Mouse (Mus musculus) myocyte (in vitro differentiated cells): ENCODE results near the gene Stip1. TPM values are rescaled to one million over a fixed set of nuclear protein-coding genes. Genes with fewer than 3 reads are reported as not detected.

Experiments used
- H3K27me3 ChIP-seq: one replicate; pipeline ENCODE4 v1.6.1; 2011; ENCODE audit not compliant: control insufficient read depth, insufficient read depth, insufficient read length
- H3K36me3 ChIP-seq: one replicate; pipeline ENCODE4 v1.6.1; 2011; ENCODE audit not compliant: control insufficient read depth, insufficient read depth
- H3K4me2 ChIP-seq: one replicate; pipeline ENCODE4 v1.6.1; 2011; ENCODE audit warnings: low read depth, control low read depth
- H3K4me3 ChIP-seq: one replicate; pipeline ENCODE4 v1.5.1; 2011; ENCODE audit warnings: mild to moderate bottlenecking, control low read depth, moderate library complexity
- H3K79me2 ChIP-seq: one replicate; pipeline ENCODE4 v1.6.1; 2011; ENCODE audit not compliant: control insufficient read depth, insufficient read depth
- H3ac ChIP-seq: one replicate; pipeline ENCODE4 v1.6.1; 2011; ENCODE audit not compliant: control insufficient read depth, insufficient read length
- CEBPB ChIP-seq: IDR thresholded peaks from 2 replicates; pipeline ENCODE4 v1.6.1; 2011; ENCODE audit warnings: mild to moderate bottlenecking, moderate library complexity; ENCODE audit not compliant: poor library complexity, insufficient read depth, severe bottlenecking
- E2F4 ChIP-seq: IDR thresholded peaks from one replicate; pipeline ENCODE4 v1.6.1; 2011; ENCODE audit warnings: mild to moderate bottlenecking, control low read depth, moderate library complexity; ENCODE audit not compliant: insufficient read depth
- MAX ChIP-seq: IDR thresholded peaks from one replicate; pipeline ENCODE4 v1.6.1; 2011; ENCODE audit warnings: low read depth, mild to moderate bottlenecking, control low read depth
- MYOD1 ChIP-seq, 3 experiments: IDR thresholded peaks; one replicate each; pipeline ENCODE4 v1.6.1; 2011; ENCODE audit warnings: control low read depth in 2 of 3, low read depth in 2 of 3, mild to moderate bottlenecking in 2 of 3, moderate library complexity in 1 of 3; ENCODE audit not compliant: insufficient read length in 2 of 3, control insufficient read depth in 1 of 3
- MYOG ChIP-seq, 3 experiments: IDR thresholded peaks; one replicate each; pipeline ENCODE4 v1.6.1; 2011; ENCODE audit warnings: control low read depth in 2 of 3, low read depth in 2 of 3, mild to moderate bottlenecking in 2 of 3; ENCODE audit not compliant: insufficient read length in 2 of 3, control insufficient read depth in 1 of 3, insufficient read depth in 1 of 3
- POLR2A ChIP-seq: IDR thresholded peaks from one replicate; pipeline ENCODE4 v1.6.1; 2011; ENCODE audit warnings: low read depth, mild to moderate bottlenecking, control low read depth, moderate library complexity; ENCODE audit not compliant: insufficient read length
- POLR2AphosphoS2 ChIP-seq: IDR thresholded peaks from one replicate; pipeline ENCODE4 v1.6.1; 2011; ENCODE audit warnings: low read depth, control low read depth; ENCODE audit not compliant: insufficient read length
- REST ChIP-seq: IDR thresholded peaks from one replicate; pipeline ENCODE4 v1.6.1; 2011; ENCODE audit warnings: mild to moderate bottlenecking, control low read depth, moderate library complexity; ENCODE audit not compliant: insufficient read depth, insufficient read length
- SRF ChIP-seq: IDR thresholded peaks from one replicate; pipeline ENCODE4 v1.6.1; 2011; ENCODE audit warnings: low read depth; ENCODE audit not compliant: control insufficient read depth, insufficient read length
- TCF12 ChIP-seq: IDR thresholded peaks from one replicate; pipeline ENCODE4 v1.6.1; 2011; ENCODE audit warnings: mild to moderate bottlenecking, control low read depth; ENCODE audit not compliant: poor library complexity, insufficient read depth, severe bottlenecking
- TCF3 ChIP-seq: IDR thresholded peaks from one replicate; pipeline ENCODE4 v1.6.1; 2011; ENCODE audit warnings: low read depth, control low read depth; ENCODE audit not compliant: insufficient read length
- USF1 ChIP-seq: IDR thresholded peaks from one replicate; pipeline ENCODE4 v1.6.1; 2011; ENCODE audit warnings: low read depth, mild to moderate bottlenecking, control low read depth, moderate library complexity
- polyA plus RNA-seq: library from polyadenylated mRNA; unstranded; fragments of >200 nt; fragmentation: generic; extraction: Trizol; gene quantifications from one replicate; pipeline ENCODE4 v1.2.1, GENCODE M21; 2012; ENCODE audit warnings: missing spikeins

Gene Stip1
- polyA plus RNA-seq, 1 experiment = 223 TPM

DNA sequence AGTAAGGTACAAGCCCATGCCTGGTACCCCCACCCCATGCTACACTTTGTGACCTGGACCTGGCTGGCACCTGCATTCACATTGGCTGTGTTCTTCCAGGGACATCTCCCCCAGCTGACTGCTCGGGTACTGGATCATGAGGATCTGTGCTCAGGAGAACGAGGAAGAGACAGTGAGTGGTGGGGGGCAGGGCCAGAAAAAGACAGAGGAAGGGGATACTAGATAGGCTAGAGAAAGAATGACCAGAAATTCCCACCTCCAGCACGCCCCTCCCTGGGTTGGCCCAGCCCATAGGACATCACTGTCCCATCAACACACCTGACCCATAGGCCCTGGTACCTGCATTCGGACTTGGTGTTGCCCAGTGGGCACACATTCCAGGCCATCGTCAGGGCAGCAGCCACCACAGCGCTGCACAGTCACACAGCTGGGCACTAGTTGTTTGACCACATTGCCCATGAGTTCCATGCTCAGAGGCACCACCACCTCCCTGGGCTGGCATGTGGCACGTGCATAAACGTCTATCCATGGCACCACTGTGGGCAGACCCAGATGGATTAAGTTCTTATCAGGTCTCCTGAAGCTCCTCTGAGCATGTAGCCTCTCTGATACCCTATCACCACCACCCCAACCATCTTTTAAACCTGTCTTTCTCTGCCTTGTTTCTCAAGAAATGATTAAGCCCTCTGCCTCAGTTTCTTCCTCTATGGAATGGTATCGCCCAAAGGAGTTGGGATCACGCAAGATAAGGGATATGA, 53.6 kb downstream of the Stip1 start:
- peak overlapping the region; percentile 83 for H3K4me2 ChIP-seq
- peak overlapping the region; percentile 54 for H3K4me3 ChIP-seq
- peaks cover 8% of the 10 kb centered on the region for H3K36me3 ChIP-seq
- no peak overlapping the region for H3ac ChIP-seq
- H3K79me2 ChIP-seq = peaks cover 4% of the 10 kb centered on the region
- no peaks in the 10 kb centered on the region for H3K27me3 ChIP-seq
- peak in 1 of 3 experiments; percentile 30 for TF ChIP-seq MYOG (IDR thresholded peaks at IDR 0.05; ENCODE audit: control insufficient read depth in 1 of 3, insufficient read depth in 1 of 3, insufficient read length in 2 of 3, low read depth in 2 of 3)
- no peak for TF ChIP-seq USF1
- TF ChIP-seq POLR2A = no peak
- peak in 1 of 3 experiments; percentile 49 for TF ChIP-seq MYOD1 (IDR thresholded peaks at IDR 0.05; ENCODE audit: control insufficient read depth in 1 of 3, insufficient read length in 2 of 3, low read depth in 2 of 3)
- peak; percentile 53 for TF ChIP-seq POLR2AphosphoS2

DNA sequence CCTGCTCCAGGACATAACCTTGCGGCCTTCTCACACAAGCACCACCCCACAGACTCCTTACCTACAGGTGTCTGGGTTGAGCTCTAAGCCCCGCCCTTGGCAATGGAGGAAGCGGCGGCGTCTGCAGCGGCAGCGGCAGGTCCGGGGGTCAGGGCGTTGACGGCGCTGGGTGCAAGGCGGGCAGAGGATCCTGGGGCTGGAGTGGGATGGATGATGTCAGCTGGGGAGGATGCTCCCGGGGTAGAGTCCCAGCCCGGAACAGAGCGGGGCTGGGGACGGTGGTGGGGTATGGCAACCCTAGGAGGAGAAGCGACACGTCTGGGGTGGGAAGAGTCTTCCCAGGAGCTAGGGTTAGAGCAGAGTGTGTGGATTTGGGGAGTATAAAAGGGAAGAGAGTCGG, 54.5 kb downstream of the Stip1 start:
- Histone ChIP-seq H3K27me3 (no peaks in the 10 kb centered on the region), H3K36me3 (peaks cover 8% of the 10 kb centered on the region), H3K4me2 (no peak overlapping the region), H3K4me3 (no peak overlapping the region), H3ac (no peak overlapping the region), H3K79me2 (peaks cover 11% of the 10 kb centered on the region)
- TF ChIP-seq TCF12 (no peak), MAX (no peak), CEBPB (no peak), USF1 (no peak), MYOG (IDR thresholded peaks at IDR 0.05; ENCODE audit: control insufficient read depth in 1 of 3, insufficient read depth in 1 of 3, insufficient read length in 2 of 3, low read depth in 2 of 3) (no peak), TCF3 (no peak), POLR2A (no peak), MYOD1 (IDR thresholded peaks at IDR 0.05; ENCODE audit: control insufficient read depth in 1 of 3, insufficient read length in 2 of 3, low read depth in 2 of 3) (no peak)

DNA sequence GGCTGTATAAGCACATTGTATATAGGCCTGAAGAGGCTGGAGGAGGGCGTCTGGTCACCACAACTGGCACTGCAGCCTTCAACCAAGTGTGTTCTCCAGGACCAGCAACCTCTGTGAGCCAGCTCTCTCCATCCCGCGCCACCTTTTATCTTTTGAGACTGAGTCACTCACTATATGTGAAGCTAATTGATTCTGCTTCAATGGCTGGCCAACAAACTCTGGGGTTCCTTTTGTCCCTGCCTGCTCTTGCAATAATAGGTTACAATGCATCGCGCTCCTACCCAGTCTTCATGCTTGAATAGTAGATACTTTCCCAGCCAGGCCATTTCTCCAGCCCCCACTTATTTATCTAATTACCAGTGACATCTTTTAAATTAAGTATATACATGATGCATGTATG, 56.1 kb downstream of the Stip1 start:
- peaks cover 8% of the 10 kb centered on the region for H3K36me3 ChIP-seq

DNA sequence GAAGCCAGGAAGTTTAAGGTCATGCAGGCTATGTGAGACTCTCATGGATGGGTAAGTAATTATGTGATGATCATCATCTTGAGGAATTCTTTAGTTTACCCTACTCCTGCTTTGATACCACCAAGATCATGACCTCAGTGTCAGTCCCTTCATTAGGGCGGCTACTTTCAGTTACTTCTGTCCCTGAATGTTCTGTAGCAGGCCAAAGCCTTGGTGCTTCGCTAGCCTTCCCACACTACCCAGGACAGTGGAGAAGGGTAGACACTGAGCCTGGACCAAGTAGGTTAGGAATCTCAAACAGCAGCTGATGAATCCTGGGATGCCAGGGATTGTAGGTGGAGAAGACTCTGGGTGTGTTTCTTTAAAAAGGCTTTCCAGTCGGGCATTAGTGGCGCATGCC, 58.3 kb downstream of the Stip1 start:
- Histone ChIP-seq H3K79me2 (peaks cover 36% of the 10 kb centered on the region), H3K36me3 (peaks cover 14% of the 10 kb centered on the region), H3ac (no peak overlapping the region), H3K27me3 (no peaks in the 10 kb centered on the region), H3K4me2 (peak overlapping the region; percentile 92), H3K4me3 (peak overlapping the region; percentile 83)
- no peak for TF ChIP-seq E2F4
- TF ChIP-seq POLR2AphosphoS2 = peak; percentile 65
- no peak for TF ChIP-seq REST
- TF ChIP-seq POLR2A = no peak

More for the DNA sequence above, 56.1 kb downstream of the Stip1 start:
- Histone ChIP-seq H3K4me3 (no peak overlapping the region), H3K79me2 (peaks cover 15% of the 10 kb centered on the region), H3K27me3 (no peaks in the 10 kb centered on the region), H3ac (no peak overlapping the region), H3K4me2 (no peak overlapping the region)
- TF ChIP-seq SRF (no peak), USF1 (no peak), TCF12 (no peak), MYOD1 (IDR thresholded peaks at IDR 0.05; ENCODE audit: control insufficient read depth in 1 of 3, insufficient read length in 2 of 3, low read depth in 2 of 3) (no peak), CEBPB (no peak), REST (no peak), MAX (no peak)

DNA sequence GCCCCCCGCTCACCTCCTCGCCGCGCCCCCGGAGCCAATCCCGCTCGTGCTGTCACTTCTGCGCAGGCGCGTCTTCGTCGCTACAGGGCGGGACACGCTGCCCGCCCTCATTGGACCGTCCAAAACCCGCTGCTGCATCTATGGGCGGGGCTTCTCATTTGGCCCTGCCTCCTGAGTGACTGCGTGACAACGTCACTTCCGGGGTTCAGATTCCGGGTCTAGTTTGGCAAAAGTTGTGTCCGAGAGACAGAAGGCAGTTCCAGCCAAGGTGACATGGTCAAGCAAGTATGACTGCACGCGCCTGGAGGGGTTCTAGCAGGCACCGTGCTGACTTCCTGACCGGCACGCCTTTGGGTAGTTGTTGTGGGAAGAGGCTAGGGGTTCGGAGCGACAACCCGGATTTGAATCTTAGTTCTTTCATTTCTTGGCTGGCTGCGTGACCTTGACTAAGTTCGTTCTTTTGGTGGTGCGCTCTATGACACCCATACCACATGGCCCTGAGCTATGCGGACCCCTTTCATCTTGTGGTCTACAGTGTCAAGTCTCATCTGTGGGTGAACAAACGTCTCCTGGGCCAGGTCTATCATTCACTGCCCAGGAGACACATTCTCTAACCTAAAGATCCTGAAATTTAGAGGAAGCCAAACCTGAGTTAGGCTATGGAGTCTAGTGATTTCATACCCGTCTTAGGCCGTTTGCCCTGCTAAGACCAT, 59.2 kb downstream of the Stip1 start, which contains the start of gene Fkbp2:
Fkbp2 (minus strand) TSS at position 121 of the 713 bp plus-strand sequence.
- peaks cover 14% of the 10 kb centered on the region for H3K36me3 ChIP-seq
- H3K79me2 ChIP-seq = peaks cover 44% of the 10 kb centered on the region
- TF ChIP-seq POLR2A = peak; percentile 99
- TF ChIP-seq MYOD1 (IDR thresholded peaks at IDR 0.05; ENCODE audit: control insufficient read depth in 1 of 3, insufficient read length in 2 of 3, low read depth in 2 of 3) = no peak
- TF ChIP-seq MAX = no peak
- peak; percentile 62 for TF ChIP-seq SRF
- no peak for TF ChIP-seq TCF3
- TF ChIP-seq CEBPB = no peak
- peak; percentile 30 for TF ChIP-seq REST
- TF ChIP-seq E2F4 = peak; percentile 75
- TF ChIP-seq POLR2AphosphoS2 = peak; percentile 99
- H3K4me3 ChIP-seq = peak within 1 kb of the TSS; percentile 83
- H3K4me2 ChIP-seq = peak within 1 kb of the TSS; percentile 100
- H3ac ChIP-seq = peak within 1 kb of the TSS; percentile 50
- no peaks in the 10 kb centered on the region for H3K27me3 ChIP-seq
